Mouse (Mus musculus) left cerebral cortex, postnatal 4 days (tissue): ENCODE measurements at regions not wholly inside any gene's neighbourhood (a gene's known extent, or its start where the extent isn't known, plus 50 kb on each side); places are given as distances from the start of the nearest gene placed in this dataset.

Experiments used
- DNase-seq: peaks from one replicate; pipeline ENCODE4 v3.0.0-alpha.2; 2022
- intact Hi-C: fragments of 180-260 bp; cut with DNase I; formaldehyde crosslinking; loops from one replicate; pipeline ENCODE4 v1.15.1; 2025

GRCm38 (mm10) chr1:61387587-61387986, 251.0 kb upstream of the Pard3b start:
- no peak for DNase-seq
- intact Hi-C loops: no loop called here

DNA sequence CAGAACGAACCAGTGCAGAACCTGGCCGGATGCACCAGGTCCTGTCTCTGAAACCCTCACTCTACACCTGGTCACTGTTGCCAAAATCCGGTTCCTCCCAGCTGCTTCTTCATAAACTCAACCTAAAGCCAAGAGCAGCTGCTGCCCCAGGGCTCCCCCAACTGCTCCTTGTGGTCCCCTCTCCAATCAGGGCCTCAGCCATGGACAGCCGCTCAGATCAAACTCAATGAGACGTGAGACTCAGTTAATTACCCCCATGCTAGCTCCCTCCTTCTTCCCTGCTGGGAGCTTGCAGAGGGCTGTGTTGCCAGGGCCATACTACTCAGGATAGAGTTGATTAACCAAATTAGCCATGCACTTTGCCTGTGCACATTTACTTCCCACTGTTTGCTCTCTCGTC, 240.8 kb upstream of the Pard3b start:
- DNase-seq: peak; percentile 84
- intact Hi-C loops: no loop called here

GRCm38 (mm10) chr1:61402339-61402738, 236.3 kb upstream of the Pard3b start:
- DNase-seq: no peak

DNA sequence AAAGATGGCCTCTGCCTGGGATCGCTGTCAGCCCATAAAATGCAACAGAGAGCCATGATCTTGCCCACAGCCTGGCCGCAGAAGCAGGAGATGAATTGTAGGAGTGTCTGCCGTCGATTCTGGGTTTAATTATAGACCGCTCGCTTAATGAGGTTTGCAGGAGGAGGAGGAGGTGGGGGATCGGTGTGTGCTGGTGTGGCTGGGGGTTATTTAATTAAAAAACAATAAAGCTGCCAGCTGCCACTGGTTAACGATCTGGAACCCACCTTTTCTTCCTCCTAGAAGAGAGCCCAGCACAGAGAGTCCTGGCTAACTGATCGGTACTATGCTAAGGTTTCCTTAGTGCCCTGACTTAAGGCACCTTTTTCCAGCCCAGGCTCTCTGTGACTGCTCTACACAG, 231.4 kb upstream of the Pard3b start:
- intact Hi-C loops: no loop called here
- no peak for DNase-seq

More at GRCm38 (mm10) chr1:61402339-61402738, 236.3 kb upstream of the Pard3b start:
- intact Hi-C loops: no loop called here

DNA sequence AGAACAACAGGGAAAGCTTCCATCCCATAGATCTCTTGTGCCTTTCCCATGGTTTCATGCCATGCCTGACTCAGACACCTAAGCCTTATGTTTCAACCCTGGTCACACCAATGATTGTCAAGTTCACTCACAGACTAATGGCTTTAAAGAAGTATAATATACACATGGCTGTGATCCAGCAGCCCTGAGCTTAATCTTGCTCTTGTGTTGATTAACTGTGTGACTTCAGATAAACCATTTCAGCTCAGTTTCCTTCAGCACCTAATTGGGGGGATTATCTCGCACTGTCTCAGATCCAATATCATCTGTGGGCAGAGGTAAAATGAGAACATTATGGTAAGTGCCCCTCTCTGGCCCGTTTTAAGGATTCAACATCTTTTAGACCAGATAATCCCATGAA, 223.9 kb upstream of the Pard3b start:
- intact Hi-C loops: no loop called here
- DNase-seq: no peak

GRCm38 (mm10) chr1:61415426-61416195, 223.0 kb upstream of the Pard3b start:
- intact Hi-C loops: no loop called here

GRCm38 (mm10) chr1:61418396-61418795, 220.2 kb upstream of the Pard3b start:
- DNase-seq: no peak
- intact Hi-C loops: no loop called here

More at GRCm38 (mm10) chr1:61415426-61416195, 223.0 kb upstream of the Pard3b start:
- DNase-seq: no peak

DNA sequence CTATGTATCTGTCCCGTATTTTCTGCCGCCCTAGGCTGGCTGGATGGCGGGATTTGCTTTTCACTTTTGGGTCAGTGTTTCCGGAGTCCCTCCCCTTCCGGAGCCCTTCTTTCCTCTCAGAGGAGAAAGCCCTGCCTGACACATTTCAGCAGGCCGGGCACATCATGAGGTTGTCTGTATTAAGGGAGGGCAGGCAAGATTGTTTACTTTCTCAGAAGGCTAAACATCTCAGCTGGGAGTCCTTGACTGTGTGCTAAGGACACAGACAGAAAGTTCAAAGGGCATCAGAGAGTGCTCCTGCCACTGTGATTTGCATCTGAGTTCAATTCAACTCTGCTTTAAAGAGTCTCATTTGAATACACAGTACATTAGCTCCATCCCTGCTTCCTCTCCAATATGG, 218.8 kb upstream of the Pard3b start:
- intact Hi-C loops: no loop called here
- DNase-seq: no peak

GRCm38 (mm10) chr1:61423253-61423652, 215.4 kb upstream of the Pard3b start:
- intact Hi-C loops: no loop called here
- DNase-seq: no peak

DNA sequence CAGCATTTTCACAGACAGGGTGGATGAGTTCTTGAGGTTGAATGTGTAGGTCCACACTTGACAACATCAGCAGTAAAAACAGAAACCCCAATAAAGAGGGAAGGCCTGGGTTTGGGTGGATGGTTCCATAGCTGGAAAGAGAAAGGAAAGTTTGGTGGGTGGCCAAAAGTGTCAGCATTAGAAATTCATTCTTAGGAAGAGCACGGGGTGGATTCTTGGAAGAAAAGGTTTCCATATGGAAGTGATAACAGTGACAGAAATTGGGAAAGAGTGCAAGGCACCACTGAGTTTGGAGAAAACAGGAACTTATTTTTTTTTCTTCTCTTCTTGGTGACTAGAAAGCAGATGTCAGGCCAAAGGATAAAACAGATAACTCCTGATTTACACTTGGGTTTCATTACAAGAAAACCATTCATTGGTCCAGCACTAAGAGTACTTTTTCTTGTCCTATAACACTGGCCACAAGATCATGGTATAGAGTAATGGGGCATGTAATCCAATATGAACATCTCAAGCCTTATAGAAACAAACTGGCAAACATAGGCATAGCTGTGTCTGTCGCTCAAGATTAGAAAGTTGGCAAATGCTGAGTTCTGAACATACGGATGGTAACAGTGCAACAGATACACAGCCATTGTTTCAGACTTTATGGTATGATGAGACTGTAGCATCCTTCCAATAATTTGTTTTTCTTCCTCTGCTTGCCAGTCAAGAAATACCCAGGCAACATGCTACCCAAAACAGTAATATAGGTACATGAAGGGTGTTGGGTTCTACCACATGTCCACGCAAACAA, 209.7 kb upstream of the Pard3b start:
- DNase-seq: no peak
- intact Hi-C loops: no loop called here

DNA sequence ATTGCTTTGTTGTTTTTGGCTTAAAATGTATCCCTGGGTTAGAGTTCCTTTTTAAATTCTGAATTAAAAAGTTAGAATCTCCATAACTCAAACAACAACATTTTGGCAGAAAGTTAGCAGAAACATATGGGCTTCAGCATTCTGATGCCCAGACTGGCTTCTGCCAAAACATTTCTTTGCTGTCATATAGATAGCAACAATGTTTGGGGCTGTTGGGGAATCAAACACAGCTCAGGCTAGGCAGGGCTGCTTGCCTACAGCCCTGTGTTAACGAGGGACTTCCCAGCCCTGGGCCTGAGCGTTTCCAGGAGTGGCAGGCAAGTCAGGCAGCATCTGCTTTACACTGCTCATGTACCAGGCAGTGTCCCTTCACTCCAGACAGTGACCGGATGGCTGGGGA, 201.0 kb upstream of the Pard3b start:
- intact Hi-C loops: no loop called here
- no peak for DNase-seq

- no peak for DNase-seq
- intact Hi-C loops: no loop called here
Measured at GRCm38 (mm10) chr1:61461435-61461834, 177.2 kb upstream of the Pard3b start.

- intact Hi-C loops: no loop called here
- DNase-seq: no peak
Measured at GRCm38 (mm10) chr1:61470617-61471214, 167.9 kb upstream of the Pard3b start.

- intact Hi-C loops: no loop called here
- no peak for DNase-seq
Measured at GRCm38 (mm10) chr1:61471779-61472578, 166.6 kb upstream of the Pard3b start.

DNA sequence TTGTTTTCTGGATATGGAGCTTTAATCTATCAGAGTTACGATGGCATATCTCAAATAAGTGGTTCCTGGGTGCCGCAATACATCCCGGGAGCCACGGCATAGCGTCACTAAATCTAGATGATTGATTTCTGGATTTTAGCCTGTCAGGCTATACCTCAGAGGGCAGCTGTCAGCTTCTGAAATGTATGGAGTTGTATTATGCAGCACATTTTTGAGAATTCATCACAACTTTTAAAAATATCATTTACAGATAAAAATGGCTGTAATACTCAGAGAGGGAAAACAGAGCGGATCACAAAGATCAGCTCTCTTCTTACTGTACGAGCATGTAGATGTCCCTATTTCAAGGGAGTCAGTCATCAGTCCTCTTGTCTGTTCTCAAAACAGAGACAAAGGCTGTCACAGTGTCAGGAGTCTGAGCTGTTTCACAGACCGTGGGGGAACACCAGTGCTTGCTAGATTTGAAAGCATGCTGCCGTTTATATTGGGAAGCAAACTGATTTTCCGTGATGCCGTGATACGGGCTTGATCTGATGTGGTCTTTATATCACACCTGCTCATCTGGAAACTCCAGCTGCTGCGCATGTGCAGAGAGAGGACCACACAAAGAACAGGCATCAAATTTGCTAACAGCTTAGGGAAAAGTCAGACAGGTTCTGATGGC, 165.9 kb upstream of the Pard3b start:
- peak; percentile 3 for DNase-seq
- intact Hi-C loops: no loop called here

DNA sequence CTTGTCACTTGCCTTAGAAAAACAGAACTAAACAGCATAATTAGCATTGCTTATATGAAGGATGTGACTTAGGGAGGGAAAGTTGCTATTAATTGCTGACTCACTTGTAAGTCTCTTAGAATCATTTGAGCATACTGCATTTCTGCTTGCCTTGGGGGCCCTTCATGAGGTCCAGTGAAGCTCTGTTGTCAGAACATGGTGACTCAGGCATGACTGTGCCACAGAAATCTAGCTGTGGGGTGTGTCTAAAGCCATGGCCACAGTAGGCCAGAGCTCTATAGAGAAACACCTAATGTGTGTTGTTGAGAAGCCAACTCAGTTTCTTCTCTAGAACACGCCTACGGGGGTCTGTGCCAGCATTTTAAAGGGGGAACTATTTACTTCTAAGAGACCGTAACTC, 153.2 kb upstream of the Pard3b start:
- no peak for DNase-seq
- intact Hi-C loops: no loop called here

DNA sequence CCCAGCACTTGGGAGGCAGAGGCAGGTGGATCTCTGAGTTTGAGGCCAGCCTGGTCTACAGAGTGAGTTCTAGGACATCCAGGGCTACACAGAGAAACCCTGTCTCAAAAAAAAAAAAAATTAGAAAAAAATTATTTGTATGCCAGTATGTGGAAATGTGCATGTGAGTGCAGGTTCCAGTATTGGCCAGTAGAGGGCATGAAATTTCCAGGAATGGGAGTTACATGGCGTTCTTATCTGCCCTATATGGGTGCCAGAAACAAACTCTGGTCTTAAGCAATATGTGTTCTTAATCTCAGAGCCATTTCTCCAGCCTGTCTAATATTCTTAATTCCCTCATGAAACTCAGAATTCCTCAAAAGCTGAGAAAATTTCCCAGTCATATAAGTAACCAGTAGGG, 113.7 kb upstream of the Pard3b start:
- intact Hi-C loops: no loop called here
- DNase-seq: no peak

GRCm38 (mm10) chr1:61525881-61526280, 112.7 kb upstream of the Pard3b start:
- intact Hi-C loops: no loop called here
- no peak for DNase-seq

- intact Hi-C loops: no loop called here
- peak; percentile 3 for DNase-seq
Measured at GRCm38 (mm10) chr1:61528757-61529156, 109.9 kb upstream of the Pard3b start.

DNA sequence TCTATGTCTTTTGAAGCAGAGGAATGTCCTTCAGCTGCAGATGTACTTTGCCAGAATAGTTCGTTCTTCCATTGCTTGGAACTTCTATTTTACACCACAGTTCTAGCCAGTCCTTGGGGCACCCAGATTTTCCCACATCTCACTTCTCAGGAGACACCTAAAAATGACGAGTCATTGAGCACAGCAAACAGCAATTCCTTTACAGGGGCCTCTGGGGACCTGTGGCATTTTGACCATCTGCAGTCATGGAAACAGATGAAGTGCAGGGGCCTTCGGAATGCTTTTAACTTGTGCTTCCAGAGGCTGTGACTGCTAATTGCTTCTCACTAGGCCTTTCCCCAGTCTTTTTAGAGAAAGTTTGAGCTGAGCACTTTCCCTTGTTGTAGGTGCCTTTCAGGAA, 108.5 kb upstream of the Pard3b start:
- DNase-seq: no peak
- intact Hi-C loops: no loop called here
